Mouse (Mus musculus): Measurements from ENCODE around the gene Olfr307.

DNA sequence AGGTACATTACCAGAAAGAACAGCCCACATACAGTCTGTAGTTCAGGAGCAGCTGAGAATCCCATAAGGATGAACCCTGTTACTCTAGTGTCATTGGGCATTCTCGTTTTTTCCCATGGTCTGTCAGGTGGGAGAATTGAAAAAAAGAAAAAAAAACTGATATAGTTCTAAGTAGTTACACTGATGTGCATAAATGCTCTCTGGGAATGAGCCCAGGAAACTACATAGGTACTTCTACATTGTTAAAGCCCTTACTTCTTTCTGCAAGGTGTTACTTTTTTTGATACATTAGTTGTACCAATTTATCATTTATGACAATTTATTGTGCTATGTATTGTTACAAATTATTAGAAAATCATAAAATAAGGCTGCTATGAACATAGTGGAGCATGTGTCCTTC lies 49.2 kb upstream of the Olfr307 start, which contains the start of gene Olfr304:
- TF ChIP-seq CTCF (IDR thresholded peaks at IDR 0.05) (no peak), EP300 (IDR thresholded peaks at IDR 0.05) (no peak)

Data from lung, postnatal 0 days (tissue).